In the genomic region with DNA sequence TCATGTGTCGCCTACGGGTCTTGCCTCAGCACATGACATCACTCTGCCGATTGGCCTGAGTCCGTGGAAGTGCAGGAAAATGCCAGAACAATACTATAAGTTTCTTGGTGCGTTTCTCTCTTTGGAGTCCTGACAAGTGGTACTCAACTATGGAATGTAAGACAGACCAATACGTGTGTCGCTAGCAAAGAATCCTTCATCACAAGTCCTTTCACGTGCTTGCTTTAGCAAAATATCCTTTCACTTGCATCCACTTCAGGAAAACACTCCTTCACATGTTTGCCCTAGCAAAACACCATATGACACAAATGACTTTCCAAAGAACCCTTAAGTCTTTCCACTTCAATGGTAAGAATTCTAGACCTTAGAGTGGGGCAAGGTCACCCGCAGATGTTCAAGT, we compare ENCODE assay signal across 21 mouse cellular contexts.
A peak's percentile ranks its signal among the peaks of the same experiment; 100 is the strongest.
DNase-seq lines count a peak whose midpoint lies in the region; ATAC-seq and TF ChIP-seq lines count a peak whose summit lies in the region.
"Had no signal": no experiment of that assay in that cellular context is flagged by ENCODE, and none has a peak within 500 bp of the region (broad histone marks: within the 10 kb centered on the region; RNA-seq: fewer than 3 reads in every experiment).

No protein-coding gene starts in this region.

- 59% methylated on average over 9 of the region's 9 CpGs for WGBS in lung, postnatal 0 days
- WGBS in lung, adult 2 months = 74% methylated on average over 9 of the region's 9 CpGs

- no peaks in the 10 kb centered on the region for H3K4me1 ChIP-seq in lung, postnatal 0 days (ENCODE audit: insufficient read depth, low read depth, low read length)
- no peaks in the 10 kb centered on the region for H3K4me1 ChIP-seq in lung, adult 2 months (ENCODE audit: control insufficient read depth, insufficient read depth, low read length)
- H3K4me1 ChIP-seq: embryonic facial prominence, embryonic 13.5 days; embryonic facial prominence, embryonic 15.5 days; forebrain, embryonic 10.5 days; forebrain, embryonic 12.5 days had no signal

- DNase-seq in lung, postnatal 0 days (ENCODE audit: low spot score) = peak; percentile 79
- DNase-seq in lung, adult 2 months = no peak
- DNase-seq in lung, postnatal 25 days (ENCODE audit: low spot score) = peak; percentile 29
- DNase-seq in lung, postnatal 36 days = peak; percentile 25
- DNase-seq: adrenal gland, adult 2 months; adrenal gland, postnatal 10 days; adrenal gland, postnatal 25 days; cerebellum, adult 11-12 months; cerebellum, adult 2 months; cerebellum, adult 9-10 months; cerebellum, postnatal 14 days; cerebellum, postnatal 36 days; embryo, embryonic 11 days had no signal

- no peak overlapping the region for H3K9ac ChIP-seq in lung, postnatal 0 days (replicated peaks; ENCODE audit: low read depth)
- H3K9ac ChIP-seq: embryonic facial prominence, embryonic 13.5 days; embryonic facial prominence, embryonic 15.5 days; forebrain, embryonic 12.5 days had no signal

- peak; percentile 94 for ATAC-seq in lung, postnatal 0 days
- ATAC-seq in cerebellum, adult (ENCODE audit: insufficient number of reproducible peaks, low FRiP score, low TSS enrichment) = no peak
- ATAC-seq: forebrain, embryonic 14.5 days; forebrain, embryonic 16.5 days had no signal

- H3K27me3 ChIP-seq in lung, postnatal 0 days (replicated peaks; ENCODE audit: insufficient read depth, low read length) = no peaks in the 10 kb centered on the region
- H3K27me3 ChIP-seq: embryonic facial prominence, embryonic 13.5 days; embryonic facial prominence, embryonic 15.5 days; forebrain, embryonic 12.5 days had no signal

- no peaks in the 10 kb centered on the region for H3K36me3 ChIP-seq in lung, postnatal 0 days (ENCODE audit: insufficient read depth, low read length)
- H3K36me3 ChIP-seq: embryonic facial prominence, embryonic 13.5 days; embryonic facial prominence, embryonic 15.5 days; forebrain, embryonic 10.5 days; forebrain, embryonic 12.5 days had no signal

- H3K9me3 ChIP-seq in lung, postnatal 0 days (ENCODE audit: low read length) = no peaks in the 10 kb centered on the region
- H3K9me3 ChIP-seq: embryonic facial prominence, embryonic 13.5 days; embryonic facial prominence, embryonic 15.5 days; forebrain, embryonic 10.5 days; forebrain, embryonic 12.5 days had no signal

- no peak overlapping the region for H3K4me2 ChIP-seq in lung, postnatal 0 days (replicated peaks; ENCODE audit: low read depth, low read length)
- H3K4me2 ChIP-seq: embryonic facial prominence, embryonic 13.5 days; embryonic facial prominence, embryonic 15.5 days; forebrain, embryonic 12.5 days had no signal

- TF ChIP-seq POLR2A in lung, adult 2 months (IDR thresholded peaks at IDR 0.05; ENCODE audit: borderline replicate concordance, extremely low read depth, low read depth, low read length) = no peak

- H3K27ac ChIP-seq in lung, postnatal 0 days (ENCODE audit: low read length) = no peak overlapping the region
- H3K27ac ChIP-seq: embryonic facial prominence, embryonic 13.5 days; embryonic facial prominence, embryonic 15.5 days; forebrain, embryonic 10.5 days; forebrain, embryonic 12.5 days had no signal

- H3K4me3 ChIP-seq in lung, postnatal 0 days (ENCODE audit: low read depth, low read length) = no peak overlapping the region
- no peak overlapping the region for H3K4me3 ChIP-seq in lung, adult 2 months (replicated peaks; ENCODE audit: extremely low read depth, low read depth, low read length)
- H3K4me3 ChIP-seq: embryonic facial prominence, embryonic 13.5 days; embryonic facial prominence, embryonic 15.5 days; erythroblast, embryonic 14.5 days; forebrain, embryonic 10.5 days; forebrain, embryonic 12.5 days had no signal

- TF ChIP-seq EP300 in lung, postnatal 0 days (IDR thresholded peaks at IDR 0.05) = peak; percentile 95

- no peak for TF ChIP-seq CTCF in lung, postnatal 0 days (IDR thresholded peaks at IDR 0.05)
- no peak for TF ChIP-seq CTCF in lung, adult 2 months (IDR thresholded peaks at IDR 0.05; ENCODE audit: insufficient read depth, low read length)
